Comparison of ENCODE assay signal across 11 mouse cellular contexts in the genomic region with DNA sequence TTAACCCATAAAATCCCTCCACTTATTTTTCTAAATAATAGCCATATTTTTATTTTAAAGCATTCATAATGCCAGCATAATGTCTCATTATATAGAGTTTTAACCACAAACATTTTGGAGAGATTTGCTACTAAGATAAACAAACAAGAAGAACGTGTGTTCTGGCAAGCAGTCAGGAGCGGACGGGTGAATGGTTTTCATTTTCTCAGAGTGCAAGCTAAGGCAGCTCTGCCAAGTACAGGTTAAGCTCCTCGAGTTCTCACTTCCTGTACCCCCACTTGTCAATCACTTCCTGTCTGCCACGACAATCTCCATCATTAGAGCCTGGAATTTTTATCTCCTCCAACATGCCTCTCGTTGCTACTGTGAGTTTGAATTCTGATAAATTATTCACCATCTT. TPM values are rescaled to one million over a fixed set of nuclear protein-coding genes. Genes with fewer than 3 reads are reported as not detected.
A peak's percentile ranks its signal among the peaks of the same experiment; 100 is the strongest.
DNase-seq lines count a peak whose midpoint lies in the region; ATAC-seq and TF ChIP-seq lines count a peak whose summit lies in the region.
"Had no signal": no experiment of that assay in that cellular context is flagged by ENCODE, and none has a peak within 500 bp of the region (broad histone marks: within the 10 kb centered on the region; RNA-seq: fewer than 3 reads in every experiment).

No protein-coding gene starts in this region.

- H3K4me2 ChIP-seq in forebrain, embryonic 13.5 days = peak overlapping the region; percentile 20; the same call in 1 of the 2 replicates
- no peak overlapping the region for H3K4me2 ChIP-seq in forebrain, embryonic 16.5 days (ENCODE audit: low read length)
- H3K4me2 ChIP-seq in intestine, embryonic 16.5 days (ENCODE audit: low read depth, low read length) = no peak overlapping the region
- no peak overlapping the region for H3K4me2 ChIP-seq in intestine, postnatal 0 days (replicated peaks; ENCODE audit: low read depth)
- peak overlapping the region; percentile 48 for H3K4me2 ChIP-seq in limb, embryonic 12.5 days
- no peak overlapping the region for H3K4me2 ChIP-seq in kidney, embryonic 15.5 days
- H3K4me2 ChIP-seq: liver, embryonic 13.5 days had no signal

- no peak for TF ChIP-seq CTCF in intestine, postnatal 0 days (IDR thresholded peaks at IDR 0.05; ENCODE audit: low read depth)

- peak; percentile 2 for DNase-seq in yolk sac, embryonic 10.5 days (ENCODE audit: low spot score)
- DNase-seq in kidney, postnatal 25 days = no peak
- DNase-seq: liver, embryonic 13.5 days; lung, postnatal 4 days had no signal

- 54% methylated on average over 6 of the region's 6 CpGs for WGBS in forebrain, embryonic 13.5 days
- WGBS in forebrain, embryonic 16.5 days = 26% methylated on average over 6 of the region's 6 CpGs
- 21% methylated on average over 6 of the region's 6 CpGs for WGBS in intestine, embryonic 16.5 days
- 32% methylated on average over 6 of the region's 6 CpGs for WGBS in intestine, postnatal 0 days
- WGBS in limb, embryonic 12.5 days = 6% methylated on average over 6 of the region's 6 CpGs
- 26% methylated on average over 6 of the region's 6 CpGs for WGBS in kidney, embryonic 15.5 days

- H3K36me3 ChIP-seq in forebrain, embryonic 13.5 days (ENCODE audit: poor library complexity, severe bottlenecking) = no peaks in the 10 kb centered on the region
- H3K36me3 ChIP-seq in forebrain, embryonic 16.5 days (ENCODE audit: control insufficient read depth, insufficient read depth) = no peaks in the 10 kb centered on the region
- no peaks in the 10 kb centered on the region for H3K36me3 ChIP-seq in intestine, embryonic 16.5 days (ENCODE audit: control insufficient read depth, insufficient read depth, low read length)
- H3K36me3 ChIP-seq in intestine, postnatal 0 days (ENCODE audit: control insufficient read depth, insufficient read depth) = no peaks in the 10 kb centered on the region
- H3K36me3 ChIP-seq in limb, embryonic 12.5 days = peaks cover 19% of the 10 kb centered on the region
- H3K36me3 ChIP-seq in kidney, embryonic 15.5 days = no peaks in the 10 kb centered on the region
- H3K36me3 ChIP-seq: G1E; liver, embryonic 13.5 days had no signal

- H3K4me1 ChIP-seq in forebrain, embryonic 13.5 days = peaks cover 35% of the 10 kb centered on the region
- peaks cover 22% of the 10 kb centered on the region for H3K4me1 ChIP-seq in forebrain, embryonic 16.5 days (replicated peaks; ENCODE audit: control insufficient read depth, insufficient read depth, low read length)
- H3K4me1 ChIP-seq in intestine, embryonic 16.5 days (ENCODE audit: control insufficient read depth, insufficient read depth, low read length) = peaks cover 13% of the 10 kb centered on the region
- H3K4me1 ChIP-seq in intestine, postnatal 0 days (replicated peaks; ENCODE audit: control insufficient read depth, insufficient read depth, low read length) = no peaks in the 10 kb centered on the region
- H3K4me1 ChIP-seq in limb, embryonic 12.5 days (replicated peaks) = peaks cover 92% of the 10 kb centered on the region
- peaks cover 37% of the 10 kb centered on the region for H3K4me1 ChIP-seq in kidney, embryonic 15.5 days
- H3K4me1 ChIP-seq: liver, embryonic 13.5 days had no signal

- H3K9ac ChIP-seq in forebrain, embryonic 13.5 days = no peak overlapping the region
- no peak overlapping the region for H3K9ac ChIP-seq in forebrain, embryonic 16.5 days (replicated peaks; ENCODE audit: low read depth, low read length)
- H3K9ac ChIP-seq in intestine, embryonic 16.5 days (ENCODE audit: low read depth, low read length) = no peak overlapping the region
- no peak overlapping the region for H3K9ac ChIP-seq in intestine, postnatal 0 days (ENCODE audit: low read depth, low read length)
- H3K9ac ChIP-seq in limb, embryonic 12.5 days (replicated peaks) = 0 out of 2 replicates have a peak overlapping the region, but pooled peaks have one; percentile 18
- no peak overlapping the region for H3K9ac ChIP-seq in kidney, embryonic 15.5 days
- H3K9ac ChIP-seq: liver, embryonic 13.5 days had no signal

- H3K9me3 ChIP-seq in forebrain, embryonic 13.5 days (replicated peaks) = no peaks in the 10 kb centered on the region
- H3K9me3 ChIP-seq in forebrain, embryonic 16.5 days (ENCODE audit: control insufficient read depth, low read length) = no peaks in the 10 kb centered on the region
- H3K9me3 ChIP-seq in intestine, embryonic 16.5 days (ENCODE audit: control insufficient read depth, low read length) = no peaks in the 10 kb centered on the region
- no peaks in the 10 kb centered on the region for H3K9me3 ChIP-seq in intestine, postnatal 0 days (ENCODE audit: control insufficient read depth)
- H3K9me3 ChIP-seq in limb, embryonic 12.5 days = no peaks in the 10 kb centered on the region
- no peaks in the 10 kb centered on the region for H3K9me3 ChIP-seq in kidney, embryonic 15.5 days (replicated peaks)
- H3K9me3 ChIP-seq: liver, embryonic 13.5 days had no signal

- no peak for ATAC-seq in forebrain, embryonic 13.5 days
- ATAC-seq in forebrain, embryonic 16.5 days = no peak
- no peak for ATAC-seq in intestine, embryonic 16.5 days
- no peak for ATAC-seq in intestine, postnatal 0 days
- no peak for ATAC-seq in limb, embryonic 12.5 days (ENCODE audit: insufficient number of reproducible peaks, insufficient read depth, low FRiP score, low TSS enrichment, low read depth)
- ATAC-seq in kidney, embryonic 15.5 days (replicated peaks; ENCODE audit: low FRiP score) = no peak

- peaks cover 93% of the 10 kb centered on the region for H3K27me3 ChIP-seq in forebrain, embryonic 13.5 days
- H3K27me3 ChIP-seq in forebrain, embryonic 16.5 days (replicated peaks; ENCODE audit: control insufficient read depth, insufficient read depth, low read length) = peaks cover 70% of the 10 kb centered on the region
- peaks cover 45% of the 10 kb centered on the region for H3K27me3 ChIP-seq in intestine, embryonic 16.5 days (replicated peaks; ENCODE audit: control insufficient read depth, insufficient read depth, low read length)
- H3K27me3 ChIP-seq in intestine, postnatal 0 days (replicated peaks; ENCODE audit: control insufficient read depth, insufficient read depth, low read length) = peaks cover 66% of the 10 kb centered on the region
- peaks cover 14% of the 10 kb centered on the region for H3K27me3 ChIP-seq in limb, embryonic 12.5 days
- H3K27me3 ChIP-seq in kidney, embryonic 15.5 days = peaks cover 98% of the 10 kb centered on the region

- H3K4me3 ChIP-seq in forebrain, embryonic 13.5 days = no peak overlapping the region
- H3K4me3 ChIP-seq in forebrain, embryonic 16.5 days (replicated peaks; ENCODE audit: low read length) = no peak overlapping the region
- H3K4me3 ChIP-seq in intestine, embryonic 16.5 days (ENCODE audit: low read length) = no peak overlapping the region
- H3K4me3 ChIP-seq in intestine, postnatal 0 days (ENCODE audit: low read depth, low read length) = no peak overlapping the region
- H3K4me3 ChIP-seq in limb, embryonic 12.5 days (replicated peaks) = 0 out of 2 replicates have a peak overlapping the region, but pooled peaks have one; percentile 9
- no peak overlapping the region for H3K4me3 ChIP-seq in kidney, embryonic 15.5 days (replicated peaks)
- H3K4me3 ChIP-seq: liver, embryonic 13.5 days had no signal

- no peak overlapping the region for H3K27ac ChIP-seq in forebrain, embryonic 13.5 days
- no peak overlapping the region for H3K27ac ChIP-seq in forebrain, embryonic 16.5 days (ENCODE audit: low read length)
- 0 out of 2 replicates have a peak overlapping the region, but pooled peaks have one; percentile 45 for H3K27ac ChIP-seq in intestine, embryonic 16.5 days (ENCODE audit: low read length)
- H3K27ac ChIP-seq in intestine, postnatal 0 days (ENCODE audit: low read depth, low read length) = no peak overlapping the region
- peak overlapping the region; percentile 60; the same call in 1 of the 2 replicates for H3K27ac ChIP-seq in limb, embryonic 12.5 days
- H3K27ac ChIP-seq in kidney, embryonic 15.5 days = no peak overlapping the region
- H3K27ac ChIP-seq: liver, embryonic 13.5 days had no signal

RNA-seq across cellular contexts. Expression of gene Ebf3, which starts 13.4 kb away (rescaled TPM):
- polyA plus RNA-seq in forebrain, embryonic 13.5 days (2015; fragmentation: Nextera tagmentation; extraction: Ambion mirVana) = 1.1 and 2.0 TPM in 2 replicates
- 0.72 and 0.73 TPM in 2 replicates for polyA plus RNA-seq in forebrain, embryonic 16.5 days (2015; fragmentation: Nextera tagmentation; extraction: Ambion mirVana)
- 0.22 and 0.43 TPM in 2 replicates for polyA plus RNA-seq in intestine, embryonic 16.5 days (2015; fragmentation: Nextera tagmentation; extraction: Ambion mirVana)
- 0.31 and 0.41 TPM in 2 replicates for polyA plus RNA-seq in intestine, postnatal 0 days (2015; fragmentation: Nextera tagmentation; extraction: Ambion mirVana)
- polyA plus RNA-seq in limb, embryonic 12.5 days (2016; fragmentation: Nextera tagmentation; extraction: Ambion mirVana) = 16.9 and 17.6 TPM in 2 replicates
- polyA plus RNA-seq in kidney, embryonic 15.5 days (2015; fragmentation: Nextera tagmentation; extraction: Ambion mirVana) = 1.5 and 1.6 TPM in 2 replicates
- polyA plus RNA-seq: G1E had no signal

Comparison
In these comparisons a context has a peak if more than half of its experiments do, and no peak if none do; other contexts are left out.
1. H3K27ac ChIP-seq: peak in intestine, embryonic 16.5 days (single experiment) and limb, embryonic 12.5 days (single experiment); none in forebrain, embryonic 13.5 days (single experiment), forebrain, embryonic 16.5 days (single experiment), intestine, postnatal 0 days (single experiment) and kidney, embryonic 15.5 days (single experiment).
2. H3K4me2 ChIP-seq: peak in forebrain, embryonic 13.5 days (single experiment) and limb, embryonic 12.5 days (single experiment); none in forebrain, embryonic 16.5 days (single experiment), intestine, embryonic 16.5 days (single experiment), intestine, postnatal 0 days (single experiment) and kidney, embryonic 15.5 days (single experiment).